Mouse (Mus musculus) natural killer cell, adult 2 months (primary cell): ENCODE results near the gene Eif5a.
"Not testable (repeated sequence)": the region's sequence is repeated elsewhere in the genome, so short reads cannot be mapped to it uniquely, and the experiment has no call there.

ENCODE experiments used
- DNase-seq, 2 experiments: peaks; one replicate each; pipeline ENCODE4 v3.0.0; 2022; ENCODE audit warnings: low spot score in 2 of 2

Gene Eif5a

DNA sequence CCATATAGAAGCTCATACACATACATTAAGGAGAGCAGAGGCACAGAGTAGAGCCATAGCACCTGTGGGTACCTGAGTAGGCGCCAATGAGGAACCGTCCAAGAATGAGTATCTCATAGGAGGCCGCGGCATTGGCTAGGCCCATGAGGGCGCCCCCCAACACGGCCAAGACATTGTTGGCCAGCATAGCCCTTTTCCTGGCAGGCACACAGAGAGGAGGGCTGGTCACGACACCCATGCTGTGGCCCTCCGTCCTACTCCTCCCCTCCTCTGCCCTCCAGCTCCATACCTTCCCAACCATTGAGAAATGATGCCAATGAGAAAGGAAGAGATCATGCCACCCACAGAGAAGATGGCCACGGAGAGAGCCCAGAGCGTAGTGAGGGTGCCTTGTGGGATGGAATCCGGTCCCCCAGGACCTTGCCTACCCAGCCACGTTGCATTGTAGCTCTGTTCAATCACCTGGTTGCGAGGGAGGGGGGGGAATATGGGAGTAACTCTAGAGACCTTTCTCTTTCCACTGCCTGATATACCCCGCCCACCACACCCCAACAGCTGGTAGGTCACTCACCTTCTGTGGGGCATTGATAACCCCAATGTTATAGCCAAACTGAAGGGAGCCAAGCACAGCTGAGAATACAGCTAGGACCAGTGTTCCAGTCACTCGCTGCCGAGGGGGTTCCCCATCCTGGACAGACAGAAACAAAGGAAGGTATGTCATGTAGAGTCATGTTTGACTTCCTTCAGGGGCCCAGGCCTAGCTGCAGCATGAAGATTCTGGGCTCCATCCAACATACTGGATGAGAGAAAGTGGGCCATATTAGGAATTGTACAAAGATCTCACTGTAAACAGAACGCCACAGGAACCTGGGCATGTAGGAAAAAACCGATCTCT is 24.5 kb upstream of the Eif5a start:
- no peak for DNase-seq

DNA sequence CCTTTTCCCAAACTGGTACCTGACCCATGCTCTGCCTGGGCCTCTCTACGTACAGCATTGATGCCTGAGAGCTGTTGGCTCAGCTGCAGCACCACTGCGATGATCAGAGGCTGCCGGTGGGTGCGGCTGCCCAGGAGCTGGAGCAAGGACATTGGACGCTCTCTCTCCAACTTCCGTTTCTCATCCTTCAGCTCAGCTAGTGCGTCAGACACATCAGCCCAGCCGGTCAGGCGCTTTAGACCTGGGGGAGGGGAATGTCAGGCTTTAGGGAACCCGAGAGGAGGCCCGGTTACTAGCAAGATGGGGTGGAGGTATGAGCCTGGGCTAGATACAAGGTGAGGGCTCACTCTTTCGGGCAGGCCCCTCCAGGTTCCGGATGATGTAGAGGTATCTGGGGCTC is 23.5 kb upstream of the Eif5a start:
- DNase-seq: no peak

DNA sequence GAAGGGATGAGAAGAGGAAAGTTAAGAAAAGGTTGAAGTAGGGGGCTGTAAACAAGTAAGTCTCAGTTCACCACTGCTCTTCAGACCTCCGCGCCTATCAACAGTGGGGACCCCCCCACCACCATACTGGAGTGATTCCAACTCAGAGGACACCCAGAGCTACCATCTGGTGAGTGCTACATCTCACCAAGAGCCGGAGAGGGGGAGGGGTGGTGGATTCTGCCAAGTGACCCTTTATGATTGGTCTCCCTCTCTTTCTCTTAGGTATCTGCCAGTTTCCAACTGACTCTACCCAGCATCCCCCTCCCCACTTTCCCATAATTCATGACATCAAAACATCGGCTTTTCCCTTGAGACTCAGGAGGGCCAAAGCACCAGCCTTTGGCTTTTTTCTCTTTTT is 19.2 kb upstream of the Eif5a start:
- no peak for DNase-seq

DNA sequence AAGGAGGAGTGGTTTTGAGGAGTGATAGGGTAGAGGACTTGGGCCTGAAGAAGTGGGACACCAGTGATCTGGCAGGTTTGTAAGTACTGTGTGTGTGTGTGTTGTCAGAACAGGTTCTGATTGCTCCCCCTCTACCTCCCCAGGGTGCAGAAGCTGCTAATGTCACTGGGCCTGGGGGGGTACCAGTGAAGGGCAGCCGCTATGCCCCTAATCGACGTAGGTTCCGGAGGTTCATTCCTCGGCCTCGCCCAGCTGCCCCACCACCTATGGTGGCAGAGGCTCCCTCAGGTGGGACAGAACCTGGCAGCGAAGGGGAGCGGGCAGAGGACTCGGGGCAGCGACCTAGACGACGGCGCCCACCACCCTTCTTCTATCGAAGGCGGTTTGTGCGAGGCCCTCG is 18.0 kb upstream of the Eif5a start:
- no peak for DNase-seq

DNA sequence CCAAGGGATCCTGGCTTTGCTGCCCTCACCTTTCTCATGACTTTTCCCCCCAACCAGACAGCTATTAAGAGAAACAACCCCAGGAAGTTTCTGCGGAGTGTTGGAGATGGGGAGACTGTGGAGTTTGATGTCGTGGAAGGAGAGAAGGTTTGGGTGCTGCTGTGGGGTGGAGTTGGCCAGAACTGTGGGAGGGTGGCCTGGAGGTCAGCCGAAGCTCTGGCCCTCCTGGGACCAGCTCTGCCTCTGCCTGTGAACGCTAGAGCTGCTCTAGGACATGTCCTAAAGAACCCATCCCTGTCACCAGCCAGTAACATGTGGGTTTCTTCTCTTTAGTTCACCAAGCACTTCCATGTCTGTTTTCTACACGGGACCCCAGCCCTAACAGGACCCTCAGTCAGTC is 17.4 kb upstream of the Eif5a start:
- DNase-seq: no peak

DNA sequence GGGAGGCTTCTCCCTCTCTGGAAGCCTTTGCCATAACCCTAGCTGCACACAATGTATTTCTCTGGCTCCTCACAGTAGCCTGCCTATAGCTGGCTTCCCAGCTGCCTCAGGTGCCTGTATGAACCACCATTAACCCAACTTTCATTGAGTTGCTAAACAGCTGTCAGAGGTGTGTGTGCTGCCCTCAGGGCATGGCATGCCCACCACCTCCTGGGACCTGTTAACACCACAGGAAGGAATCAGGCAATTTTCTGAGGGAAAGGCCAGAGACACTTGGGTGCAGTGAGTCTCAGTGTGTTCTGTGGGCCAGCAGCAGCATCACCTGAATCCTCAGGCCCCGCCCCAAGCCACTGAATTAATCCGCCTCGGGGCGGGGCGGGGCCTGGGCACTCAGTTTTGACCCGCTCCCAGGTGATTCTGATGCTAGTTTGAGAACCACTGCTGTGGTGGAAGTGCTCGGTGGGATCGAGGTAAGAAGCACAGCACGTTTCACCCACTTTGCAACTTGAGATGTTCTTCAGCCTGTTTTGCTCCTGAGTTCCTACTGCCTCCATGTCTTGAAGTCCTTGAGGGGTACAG is 16.7 kb upstream of the Eif5a start:
- no peak for DNase-seq

DNA sequence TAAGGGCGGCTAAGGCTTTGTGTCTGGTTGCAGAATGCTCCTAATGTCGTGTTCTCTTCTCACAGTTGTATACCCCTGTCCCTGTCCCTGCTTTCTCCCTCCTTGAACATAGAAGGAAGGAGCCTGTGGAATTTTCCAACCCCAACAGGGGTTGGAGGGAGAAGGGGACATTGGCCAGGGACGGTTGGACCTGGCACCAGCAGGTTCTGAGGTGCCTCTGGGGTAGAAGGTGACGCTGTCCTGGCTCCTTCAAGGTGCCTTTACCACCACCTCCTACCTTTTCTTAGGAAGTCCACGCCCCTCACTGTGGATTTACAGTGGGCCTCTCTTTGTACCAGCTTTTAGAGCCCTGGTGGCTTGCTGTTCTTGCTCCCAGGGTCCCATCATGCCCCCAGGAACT is 16.1 kb upstream of the Eif5a start:
- DNase-seq: no peak

DNA sequence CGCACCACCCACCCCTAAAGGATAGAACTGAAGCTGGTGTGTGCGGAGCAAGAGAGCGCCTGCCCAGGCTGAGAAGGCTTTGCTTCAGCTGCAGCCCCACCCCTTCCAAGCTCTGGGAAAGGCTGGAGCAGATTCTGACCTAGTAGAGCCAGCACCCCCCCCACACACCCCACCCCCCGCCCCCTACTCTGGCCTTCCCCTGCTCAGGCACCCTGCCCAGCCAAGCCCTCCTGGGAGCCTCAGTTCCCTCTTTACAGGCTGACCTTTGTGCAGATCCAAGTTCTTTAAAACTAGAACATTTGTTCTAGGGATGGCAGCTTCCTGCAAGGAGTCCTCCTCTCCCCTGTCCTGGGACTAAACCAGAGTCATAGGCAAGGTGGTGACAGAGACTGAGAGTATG is 15.6 kb upstream of the Eif5a start:
- DNase-seq: no peak

DNA sequence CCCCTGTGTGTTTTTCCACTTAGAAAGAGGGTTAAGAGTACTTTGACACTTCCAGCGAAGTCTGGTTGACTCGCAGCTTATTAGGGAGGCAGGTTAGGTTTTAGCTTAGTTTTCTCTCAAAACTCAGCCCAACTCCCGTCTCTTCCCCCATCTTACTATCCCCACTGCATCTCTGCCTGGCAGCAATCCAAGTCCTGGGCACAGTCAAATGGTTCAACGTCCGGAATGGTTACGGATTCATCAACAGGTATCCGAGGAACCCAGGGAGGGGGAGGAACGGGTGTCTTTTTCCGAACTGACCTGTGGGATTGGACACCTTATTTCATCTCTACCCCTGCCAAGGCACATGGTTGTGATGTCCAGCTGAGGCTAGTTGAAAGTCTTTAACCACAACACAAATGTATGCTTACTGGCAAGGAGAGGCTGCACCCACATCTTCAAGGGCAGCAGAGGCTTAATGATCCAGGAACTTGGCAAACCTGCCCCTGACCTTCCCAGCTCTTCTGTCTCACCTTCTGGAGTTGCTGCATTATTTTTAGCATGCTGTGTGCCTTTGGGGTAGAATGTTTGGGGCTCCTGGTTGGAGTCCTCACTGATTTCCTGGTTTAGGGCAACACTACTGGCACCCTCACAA is 15.1 kb upstream of the Eif5a start:
- no peak for DNase-seq

DNA sequence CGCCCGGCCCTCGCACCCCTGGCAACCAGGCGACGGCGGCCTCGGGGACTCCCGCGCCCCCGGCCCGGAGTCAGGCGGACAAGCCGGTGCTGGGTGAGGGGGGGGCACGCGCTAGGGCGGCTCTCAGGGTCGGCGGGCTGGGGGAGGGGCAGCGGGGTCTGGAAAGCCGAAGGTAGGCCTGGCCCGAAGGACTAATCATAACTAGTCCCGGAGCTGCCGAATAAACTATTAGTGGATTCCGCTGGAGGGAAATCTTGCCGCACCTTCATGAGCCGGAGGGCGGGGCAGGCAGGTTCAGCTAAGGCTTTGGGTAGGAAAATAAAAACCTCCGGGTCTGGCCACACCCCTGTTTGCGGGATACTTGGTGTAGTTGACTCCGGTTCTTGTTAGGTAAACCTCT is 14.4 kb upstream of the Eif5a start:
- DNase-seq: no peak

DNA sequence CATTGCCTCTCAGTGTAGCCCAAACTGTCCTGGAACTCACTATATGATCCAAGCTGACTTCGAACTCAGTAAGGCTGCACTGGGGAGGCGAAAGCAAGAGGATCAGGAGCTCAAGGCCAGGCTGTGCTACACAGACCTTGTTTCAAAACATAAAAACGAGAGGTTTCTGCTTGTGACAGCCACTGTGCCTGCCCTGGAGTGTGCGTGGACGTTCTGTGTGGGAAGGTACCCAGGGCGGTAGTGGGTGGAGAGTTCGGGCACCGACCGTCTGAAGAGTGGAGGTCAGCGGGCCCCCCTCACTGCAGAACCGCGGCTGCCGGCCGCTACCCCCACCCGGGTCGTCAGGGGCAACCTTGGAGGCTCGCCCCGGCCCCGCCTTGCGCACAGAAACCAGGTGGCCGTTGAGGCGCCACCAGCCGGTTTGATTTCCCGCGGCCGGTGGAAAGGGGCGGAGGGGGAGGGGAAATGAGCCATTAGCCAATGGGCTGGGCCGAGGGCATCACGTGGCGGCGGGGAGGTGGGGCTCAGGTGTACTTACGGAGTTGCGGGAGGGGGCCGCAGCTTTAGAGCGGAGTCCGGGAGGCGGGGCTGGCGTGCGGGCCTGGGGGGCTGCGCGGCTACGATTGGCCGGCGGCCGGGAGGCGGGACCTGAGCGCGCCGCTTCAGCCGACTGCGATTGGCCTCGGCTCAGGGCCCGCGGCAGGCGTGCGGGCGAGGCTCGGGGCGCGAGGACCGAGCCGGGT is 13.6 kb upstream of the Eif5a start, which contains the start of gene Ybx2:
Gene Ybx2 (plus strand): TSS at position 660 of the 743 bp plus-strand sequence.
- peak; percentile 69 to 84 for DNase-seq

DNA sequence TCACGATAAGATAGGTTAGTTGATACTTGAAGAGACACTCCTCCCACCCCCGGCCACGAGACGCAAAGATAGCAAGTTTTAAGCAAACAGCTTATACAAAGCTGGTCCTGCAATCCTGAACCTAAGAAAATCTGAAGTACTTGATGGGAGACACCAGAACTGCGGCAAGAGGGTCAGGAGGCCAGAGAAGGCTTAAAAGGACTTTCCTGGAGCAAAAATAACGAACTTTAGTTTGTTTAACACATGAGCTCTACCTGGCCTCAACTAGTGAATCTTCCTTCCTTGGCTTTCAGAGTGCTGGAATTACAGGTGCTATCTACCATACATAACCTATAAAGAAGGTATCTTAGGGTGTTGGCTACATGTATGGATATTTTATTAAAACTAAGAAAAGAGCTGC is 12.9 kb upstream of the Eif5a start:
- no peak for DNase-seq

DNA sequence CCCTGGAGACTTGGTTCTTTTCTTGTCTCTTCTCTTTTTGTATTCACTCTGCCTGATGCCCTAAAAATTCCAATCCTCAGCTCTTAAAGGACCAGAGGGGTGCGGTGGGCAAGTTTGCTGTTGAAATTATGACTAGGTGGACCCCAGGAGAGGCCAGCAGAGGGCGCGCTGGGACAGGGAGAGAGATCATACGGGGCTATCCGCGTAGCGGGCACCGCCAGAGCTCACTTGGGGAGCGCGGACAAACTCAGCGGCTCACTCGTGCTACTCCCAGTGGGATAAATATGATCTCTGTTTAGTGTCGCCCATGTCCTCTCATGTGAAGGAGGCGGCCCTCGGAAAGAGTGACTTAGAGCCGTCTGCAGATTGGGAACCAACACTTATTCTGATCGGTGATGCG is 12.4 kb upstream of the Eif5a start:
- peak; percentile 85 to 89 for DNase-seq

DNA sequence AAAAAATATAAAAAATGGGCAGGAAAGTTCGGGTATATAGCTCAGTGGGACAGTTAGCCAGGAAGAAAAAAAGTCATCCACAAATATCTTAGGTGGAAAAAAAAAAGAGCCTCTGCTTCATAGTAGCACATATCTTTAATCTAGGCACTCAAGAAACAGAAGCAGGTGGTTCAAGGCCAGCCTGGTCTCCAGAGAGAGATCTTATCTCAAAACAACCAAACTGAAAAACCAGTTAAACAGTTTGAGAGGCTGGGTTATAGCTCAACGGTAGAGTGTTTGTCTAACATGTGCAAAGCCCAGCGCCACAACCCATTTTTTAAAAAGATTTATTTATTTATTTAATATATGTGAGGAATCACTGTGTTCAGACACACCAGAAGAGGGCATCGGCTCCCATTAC is 11.3 kb upstream of the Eif5a start:
- DNase-seq: no peak

DNA sequence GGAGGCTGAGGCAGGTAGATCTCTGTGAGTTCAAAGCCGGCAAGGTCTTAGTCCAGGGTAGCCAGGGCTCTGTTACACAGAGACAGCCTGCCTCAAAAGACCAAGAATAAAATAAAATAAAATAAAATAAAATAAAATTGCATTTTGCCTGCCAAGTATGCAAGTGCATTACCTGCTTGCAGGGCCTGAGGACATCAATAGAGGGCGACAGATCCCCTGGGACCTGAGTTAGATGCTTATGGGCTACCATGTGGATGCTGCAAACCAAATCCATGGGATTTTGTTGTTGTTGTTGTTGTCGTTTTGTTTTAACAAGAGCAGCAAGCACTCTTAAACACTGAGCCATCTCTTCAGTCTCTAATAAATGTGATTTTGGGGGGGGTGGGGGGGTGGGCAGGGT is 10.5 kb upstream of the Eif5a start:
- DNase-seq: no peak

DNA sequence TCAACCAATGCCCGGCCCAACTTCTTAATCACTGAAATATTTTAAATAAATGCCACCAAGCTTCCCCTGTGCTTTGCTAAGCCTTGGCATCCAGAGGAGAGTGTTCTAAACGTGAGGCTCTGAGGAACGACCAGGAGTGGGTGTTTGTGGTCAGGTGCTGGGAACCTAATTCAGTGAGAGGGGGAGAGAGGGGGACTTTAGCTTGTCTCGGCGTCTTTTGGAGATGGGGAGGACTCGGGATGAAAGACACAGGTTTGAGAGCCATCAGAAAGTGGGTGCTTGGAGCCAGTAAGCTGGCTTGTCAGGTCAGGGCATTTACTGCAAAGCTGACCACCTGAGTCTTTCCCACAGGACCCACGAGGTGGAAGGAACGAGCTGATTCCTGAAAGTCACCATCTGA is 10.0 kb upstream of the Eif5a start:
- DNase-seq: no peak

DNA sequence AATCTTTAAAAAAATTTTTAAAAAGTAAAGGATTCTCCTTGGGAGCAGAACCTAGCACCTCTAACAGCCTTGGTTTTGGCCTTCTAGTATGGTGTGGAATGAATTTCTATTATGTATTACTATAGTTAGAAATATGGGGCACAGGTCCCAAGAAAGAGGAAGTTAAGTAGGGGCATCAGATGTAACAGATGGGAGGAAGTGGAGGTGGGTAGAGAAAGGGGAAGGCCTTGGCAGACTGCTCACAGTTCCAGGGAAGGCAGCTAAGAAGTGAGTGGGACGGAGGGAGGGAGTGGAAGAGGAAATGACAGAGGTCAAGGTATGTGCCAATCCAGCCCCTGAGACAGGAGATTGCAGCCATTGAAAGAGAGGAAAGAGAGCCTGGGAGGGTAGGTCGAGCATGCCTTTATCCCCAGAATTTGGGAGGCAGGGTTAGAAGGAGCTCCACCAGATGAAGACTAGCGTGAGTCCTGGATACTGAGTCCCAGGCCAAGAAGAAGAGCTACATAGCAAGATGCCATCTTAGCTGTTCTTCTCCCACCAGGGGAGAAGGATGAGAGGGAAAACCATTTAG is 9.3 kb upstream of the Eif5a start:
- no peak for DNase-seq

DNA sequence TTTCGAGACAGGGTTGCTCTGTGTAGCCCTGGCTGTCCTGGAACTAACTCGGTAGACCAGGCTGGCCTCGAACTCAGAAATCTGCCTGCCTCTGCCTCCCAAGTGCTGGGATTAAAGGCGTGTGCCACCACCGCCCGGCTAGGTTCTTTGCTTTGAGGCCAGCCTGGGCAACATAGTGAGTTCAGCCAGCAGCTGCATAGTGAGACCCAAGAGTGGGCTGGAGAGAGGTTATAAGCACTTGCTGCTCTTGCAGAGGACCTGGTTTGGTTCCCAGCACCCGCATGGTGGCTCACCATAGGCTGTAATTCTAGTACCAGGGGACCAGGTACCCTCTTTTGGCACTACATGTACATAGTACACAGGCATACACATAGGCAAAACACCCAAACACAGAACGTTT is 8.4 kb upstream of the Eif5a start:
- DNase-seq: not testable (repeated sequence)

DNA sequence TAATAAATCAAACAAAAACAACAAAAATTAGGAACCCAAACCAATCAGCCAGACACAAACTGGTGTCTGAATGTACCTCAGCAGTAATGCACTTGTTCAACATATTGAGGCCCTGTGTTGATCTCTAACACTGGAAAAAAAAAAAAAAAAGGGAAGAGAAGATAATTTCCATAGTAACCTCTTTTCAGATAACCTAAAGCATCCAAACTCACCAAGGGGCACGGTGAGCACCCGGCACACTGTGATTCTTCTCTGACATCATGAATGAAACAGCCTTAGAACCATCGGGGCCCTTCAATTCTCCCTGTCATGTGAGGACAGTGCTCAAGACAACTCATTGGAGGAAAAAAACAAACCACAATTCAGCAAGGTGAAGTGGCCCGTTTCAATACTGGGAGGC is 8.0 kb upstream of the Eif5a start:
- no peak for DNase-seq

DNA sequence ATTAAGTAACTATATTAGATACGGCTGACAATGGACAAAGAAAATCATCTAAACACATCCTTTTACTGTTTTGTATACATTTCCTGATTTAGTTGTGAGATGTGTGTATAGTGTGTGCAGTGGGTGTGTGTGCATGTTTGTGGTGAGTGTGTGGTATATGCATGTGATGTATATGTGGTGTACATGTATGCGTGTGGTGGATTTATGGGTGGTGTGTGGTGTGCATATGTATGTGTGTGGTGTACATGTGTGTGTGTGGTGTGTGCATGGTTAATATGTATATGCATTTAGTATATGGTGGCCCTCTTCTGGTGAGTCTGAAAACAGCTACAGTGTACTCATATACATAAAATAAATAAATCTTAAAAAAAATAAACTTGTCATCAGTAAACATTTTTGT is 5.7 kb upstream of the Eif5a start:
- no peak for DNase-seq

DNA sequence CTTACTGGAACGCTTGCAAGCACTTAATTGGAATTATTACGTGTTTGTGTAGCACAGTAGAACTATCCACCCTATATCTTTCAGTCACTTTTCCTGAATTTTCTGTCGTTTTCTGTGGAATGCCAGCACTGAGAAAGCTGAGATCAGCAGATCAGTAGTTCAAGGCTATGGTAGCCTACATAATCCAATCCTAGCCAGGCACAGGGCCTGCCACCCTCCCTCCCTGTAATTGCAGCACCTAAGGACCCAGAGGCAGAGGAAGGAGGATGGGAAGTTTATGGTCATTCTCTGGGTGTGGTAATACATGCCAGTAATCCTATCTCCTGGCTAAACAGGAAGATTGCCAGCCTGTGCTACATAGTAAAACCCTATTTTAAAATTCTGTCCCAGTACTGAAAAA is 1.0 kb upstream of the Eif5a start:
- no peak for DNase-seq
